Mouse (Mus musculus) liver, embryonic 11.5 days (tissue): Measurements from ENCODE around the gene Dstyk. TPM values are rescaled to one million over a fixed set of nuclear protein-coding genes. Genes with fewer than 3 reads are reported as not detected.

ENCODE experiments used
- ATAC-seq: fragments of 200-750 bp; cut with Nextera tagmentation; replicated peaks from 2 replicates; pipeline ENCODE4 v1.8.0; 2017; ENCODE audit warnings: moderate number of reproducible peaks, mild to moderate bottlenecking, moderate TSS enrichment, moderate library complexity; ENCODE audit not compliant: low FRiP score
- DNase-seq: peaks from one replicate; pipeline ENCODE4 v3.0.0-alpha.2; 2017; ENCODE audit warnings: low spot score
- H3K27ac ChIP-seq: fragments of 300-500 bp; sonication (generic); 2 replicates; pipeline ENCODE4 v1.5.1; 2014; ENCODE audit warnings: mild to moderate bottlenecking, low read depth, low read length, control low read depth
- H3K27me3 ChIP-seq: fragments of 300-500 bp; sonication (generic); replicated peaks from 2 replicates; pipeline ENCODE4 v1.6.1; 2014; ENCODE audit warnings: low read length, mixed read lengths; ENCODE audit not compliant: control insufficient read depth, insufficient read depth
- H3K36me3 ChIP-seq: fragments of 300-500 bp; sonication (generic); 2 replicates; pipeline ENCODE4 v1.6.1; 2014; ENCODE audit warnings: mild to moderate bottlenecking, low read length, moderate library complexity, mixed read lengths; ENCODE audit not compliant: control insufficient read depth, insufficient read depth
- H3K4me1 ChIP-seq: fragments of 300-500 bp; sonication (generic); replicated peaks from 2 replicates; pipeline ENCODE4 v1.6.1; 2014; ENCODE audit warnings: low read length, mixed read lengths; ENCODE audit not compliant: control insufficient read depth, insufficient read depth
- H3K4me2 ChIP-seq: fragments of 300-500 bp; sonication (generic); 2 replicates; pipeline ENCODE4 v1.6.1; 2014; ENCODE audit warnings: mild to moderate bottlenecking, control low read depth, moderate library complexity
- H3K4me3 ChIP-seq: fragments of 300-500 bp; sonication (generic); 2 replicates; pipeline ENCODE4 v1.5.1; 2014; ENCODE audit warnings: low read depth, low read length, control low read depth
- H3K9ac ChIP-seq: fragments of 300-500 bp; sonication (generic); 2 replicates; pipeline ENCODE4 v1.6.1; 2014; ENCODE audit warnings: low read depth, low read length, control low read depth
- H3K9me3 ChIP-seq: fragments of 300-500 bp; sonication (generic); 2 replicates; pipeline ENCODE4 v1.6.1; 2016; ENCODE audit warnings: low read length, inconsistent platforms, mixed read lengths; ENCODE audit not compliant: control insufficient read depth
- WGBS: fragments of 180-500 bp; shearing (Covaris S2); extraction: QIAGEN DNeasy Blood & Tissue Kit; methylation state at CpG from one replicate; pipeline ENCODE4 v1.1.7; 2014; 5-methylcytosine and 5-hydroxymethylcytosine counted together
- polyA plus RNA-seq: library from polyadenylated mRNA; unstranded; fragments of >200 nt; fragmentation: Nextera tagmentation; extraction: Ambion mirVana; gene quantifications from 2 replicates; pipeline ENCODE4 v1.2.1, GENCODE M21; 2014

Gene Dstyk
- polyA plus RNA-seq, 1 experiment from 2014 or later, result 7.2 TPM

- H3K4me3 ChIP-seq, result no peak overlapping the region
- no peak overlapping the region for H3K9ac ChIP-seq
- no peaks in the 10 kb centered on the region for H3K27me3 ChIP-seq
- H3K36me3 ChIP-seq, result peaks cover 28% of the 10 kb centered on the region
- no peak for ATAC-seq
- no peak overlapping the region for H3K27ac ChIP-seq
- 93% methylated on average over 5 of the region's 5 CpGs for WGBS
- DNase-seq, result no peak
- no peaks in the 10 kb centered on the region for H3K9me3 ChIP-seq
- H3K4me2 ChIP-seq, result no peak overlapping the region
- no peaks in the 10 kb centered on the region for H3K4me1 ChIP-seq
These were observed 87.8 kb downstream of the Dstyk start for GRCm38 (mm10) chr1:132505155-132505554.

DNA sequence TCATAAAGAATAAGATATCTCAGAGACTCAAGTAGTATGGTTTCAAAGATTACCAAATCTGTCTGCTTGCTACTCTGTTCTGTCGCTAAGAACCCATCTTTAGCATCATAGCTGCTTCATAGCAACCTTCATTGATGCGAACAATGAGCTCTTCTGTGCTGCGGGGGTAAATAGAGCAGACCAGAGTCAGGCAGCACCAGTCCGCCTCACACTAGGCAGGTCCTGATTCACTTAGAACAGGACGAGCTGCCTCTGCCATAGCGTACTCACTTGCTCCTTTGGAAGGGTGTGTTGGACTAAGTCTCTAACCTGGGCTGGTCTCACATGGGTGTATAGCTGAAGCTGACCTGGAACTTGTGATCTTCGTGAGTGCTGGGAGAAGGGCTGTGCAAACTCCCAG, 88.7 kb downstream of the Dstyk start, which contains the start of gene Tmem81:
TSS of gene Tmem81 (plus strand) at position 173 of the 400 bp plus-strand sequence.
- no peaks in the 10 kb centered on the region for H3K4me1 ChIP-seq
- H3K27ac ChIP-seq, result no peak within 1 kb of the TSS
- H3K4me3 ChIP-seq, result no peak within 1 kb of the TSS
- DNase-seq, result no peak
- no peak for ATAC-seq
- no peaks in the 10 kb centered on the region for H3K27me3 ChIP-seq
- no peaks in the 10 kb centered on the region for H3K9me3 ChIP-seq
- peaks cover 25% of the 10 kb centered on the region for H3K36me3 ChIP-seq
- no peak within 1 kb of the TSS for H3K4me2 ChIP-seq
- H3K9ac ChIP-seq, result no peak within 1 kb of the TSS
- WGBS, result 90% methylated on average over 7 of the region's 7 CpGs

- no peak overlapping the region for H3K27ac ChIP-seq
- no peaks in the 10 kb centered on the region for H3K27me3 ChIP-seq
- no peak overlapping the region for H3K9ac ChIP-seq
- no peak for ATAC-seq
- no peak for DNase-seq
- no peak overlapping the region for H3K4me3 ChIP-seq
- no peaks in the 10 kb centered on the region for H3K4me1 ChIP-seq
- H3K4me2 ChIP-seq, result no peak overlapping the region
- 92% methylated on average over 7 of the region's 7 CpGs for WGBS
- H3K36me3 ChIP-seq, result peaks cover 22% of the 10 kb centered on the region
- H3K9me3 ChIP-seq, result no peaks in the 10 kb centered on the region
These were observed 89.3 kb downstream of the Dstyk start for GRCm38 (mm10) chr1:132506656-132507055.

- Histone ChIP-seq H3K27ac (no peak overlapping the region), H3K36me3 (peaks cover 14% of the 10 kb centered on the region)
- ATAC-seq, result no peak
These were observed 92.4 kb downstream of the Dstyk start for GRCm38 (mm10) chr1:132509771-132510170.

GRCm38 (mm10) chr1:132511521-132511920, 94.2 kb downstream of the Dstyk start:
- H3K27me3 ChIP-seq, result no peaks in the 10 kb centered on the region
- H3K27ac ChIP-seq, result no peak overlapping the region
- H3K9me3 ChIP-seq, result no peaks in the 10 kb centered on the region
- peaks cover 10% of the 10 kb centered on the region for H3K36me3 ChIP-seq
- ATAC-seq, result no peak
- H3K9ac ChIP-seq, result no peak overlapping the region
- WGBS, result 44% methylated on average over 8 of the region's 8 CpGs
- H3K4me3 ChIP-seq, result no peak overlapping the region
- DNase-seq, result no peak
- H3K4me1 ChIP-seq, result no peaks in the 10 kb centered on the region
- H3K4me2 ChIP-seq, result no peak overlapping the region

More at GRCm38 (mm10) chr1:132509771-132510170, 92.4 kb downstream of the Dstyk start:
- no peak for DNase-seq
- Histone ChIP-seq H3K4me3 (no peak overlapping the region), H3K9ac (no peak overlapping the region), H3K4me1 (no peaks in the 10 kb centered on the region), H3K4me2 (no peak overlapping the region), H3K9me3 (no peaks in the 10 kb centered on the region), H3K27me3 (no peaks in the 10 kb centered on the region)
- 84% methylated on average over 5 of the region's 5 CpGs for WGBS

- no peak overlapping the region for H3K27ac ChIP-seq
- no peak overlapping the region for H3K4me3 ChIP-seq
- ATAC-seq (no peak), DNase-seq (no peak)
- no peaks in the 10 kb centered on the region for H3K27me3 ChIP-seq
- 72% methylated on average over 8 of the region's 8 CpGs for WGBS
- no peaks in the 10 kb centered on the region for H3K9me3 ChIP-seq
- H3K36me3 ChIP-seq, result peaks cover 5% of the 10 kb centered on the region; the same call in 1 of the 2 replicates
- no peak overlapping the region for H3K4me2 ChIP-seq
- no peak overlapping the region for H3K9ac ChIP-seq
- no peaks in the 10 kb centered on the region for H3K4me1 ChIP-seq
These were observed 94.8 kb downstream of the Dstyk start for GRCm38 (mm10) chr1:132512106-132512505.

GRCm38 (mm10) chr1:132515339-132515738, 98.0 kb downstream of the Dstyk start:
- H3K4me3 ChIP-seq, result no peak overlapping the region
- no peaks in the 10 kb centered on the region for H3K36me3 ChIP-seq
- H3K9me3 ChIP-seq, result no peaks in the 10 kb centered on the region
- no peaks in the 10 kb centered on the region for H3K27me3 ChIP-seq
- no peak overlapping the region for H3K4me2 ChIP-seq
- ATAC-seq (no peak), DNase-seq (no peak)
- 86% methylated on average over 12 of the region's 12 CpGs for WGBS
- no peak overlapping the region for H3K27ac ChIP-seq
- no peaks in the 10 kb centered on the region for H3K4me1 ChIP-seq
- no peak overlapping the region for H3K9ac ChIP-seq

Other genes starting within 250 kb of the Dstyk start
- 0.27 TPM in 1 of 2 replicates, not detected in the other for gene Lemd1, start 226.1 kb upstream of the Dstyk start, polyA plus RNA-seq
- gene AC124108.1, start 226.1 kb upstream of the Dstyk start, polyA plus RNA-seq, result 0.04 and 0.08 TPM in 2 replicates
- gene Gm10188, start 187.8 kb upstream of the Dstyk start, polyA plus RNA-seq, result not detected in 2 replicates
- gene Klhdc8a, start 118.9 kb upstream of the Dstyk start, polyA plus RNA-seq, result 0.05 TPM in 1 of 2 replicates, not detected in the other
- gene Nuak2, start 101.4 kb upstream of the Dstyk start, polyA plus RNA-seq, result 1.2 and 2.0 TPM in 2 replicates
- 24.6 and 28.1 TPM in 2 replicates for gene Tmcc2, start 26.3 kb upstream of the Dstyk start, polyA plus RNA-seq
- 46.6 and 53.8 TPM in 2 replicates for gene Rbbp5, start 59.8 kb downstream of the Dstyk start, polyA plus RNA-seq
- 2.5 and 3.1 TPM in 2 replicates for gene Tmem81, start 88.7 kb downstream of the Dstyk start, polyA plus RNA-seq
- 0.35 and 0.60 TPM in 2 replicates for gene Cntn2, start 125.7 kb downstream of the Dstyk start, polyA plus RNA-seq